Mouse (Mus musculus) G1E (cell line): Measurements from ENCODE around the gene Selenbp1. TPM values are rescaled to one million over a fixed set of nuclear protein-coding genes. Genes with fewer than 3 reads are reported as not detected.
"Not testable (repeated sequence)": the region's sequence is repeated elsewhere in the genome, so short reads cannot be mapped to it uniquely, and the experiment has no call there.

Experiments
- ATAC-seq: 2 replicates; pipeline ENCODE4 v1.8.0; 2016; ENCODE audit warnings: mild to moderate bottlenecking; ENCODE audit not compliant: insufficient number of reproducible peaks, poor library complexity, low FRiP score, severe bottlenecking; ENCODE audit errors: extremely low read depth
- DNase-seq: peaks from one replicate; pipeline ENCODE4 v3.0.0; 2012; ENCODE audit warnings: low spot score
- H3K27me3 ChIP-seq: 2 replicates; pipeline ENCODE4 v1.6.1; 2012; ENCODE audit warnings: mild to moderate bottlenecking, low read length, inconsistent platforms; ENCODE audit not compliant: insufficient read depth
- H3K36me3 ChIP-seq: replicated peaks from 2 replicates; pipeline ENCODE3; 2012; ENCODE audit warnings: mild to moderate bottlenecking, inconsistent platforms
- H3K4me1 ChIP-seq: 2 replicates; pipeline ENCODE4 v1.6.1; 2012; ENCODE audit warnings: low read depth, low read length, inconsistent platforms, mixed read lengths; ENCODE audit not compliant: insufficient read depth
- H3K4me3 ChIP-seq: 2 replicates; pipeline ENCODE4 v1.5.1; 2012; ENCODE audit warnings: low read depth, mild to moderate bottlenecking, inconsistent platforms, low read length, moderate library complexity, mixed read lengths
- H3K9me3 ChIP-seq: replicated peaks from 2 replicates; pipeline ENCODE4 v1.6.1; 2012; ENCODE audit warnings: inconsistent platforms
- CTCF ChIP-seq: IDR thresholded peaks from 2 replicates; pipeline ENCODE4 v1.5.1; 2012; ENCODE audit warnings: low read depth, low read length, inconsistent platforms, mixed read lengths
- GATA1 ChIP-seq: IDR thresholded peaks from 2 replicates; pipeline ENCODE4 v1.6.1; 2012; ENCODE audit warnings: borderline replicate concordance, low read length, inconsistent platforms, mixed read lengths
- GATA2 ChIP-seq: IDR thresholded peaks from 2 replicates; pipeline ENCODE4 v1.6.1; 2012; ENCODE audit warnings: low read depth, low read length, inconsistent platforms, borderline replicate concordance
- POLR2AphosphoS5 ChIP-seq: IDR thresholded peaks from 2 replicates; pipeline ENCODE4 v1.6.1; 2012; ENCODE audit warnings: low read depth, low read length, inconsistent platforms; ENCODE audit not compliant: insufficient replicate concordance
- TAL1 ChIP-seq: conservative IDR thresholded peaks from 2 replicates; pipeline ENCODE4 v1.6.1; 2012; ENCODE audit warnings: low read depth, low read length, inconsistent platforms, mixed read lengths
- polyA plus RNA-seq: library from polyadenylated mRNA; stranded (reverse); fragments of >175 nt; gene quantifications from 2 replicates; pipeline ENCODE4 v1.2.3, GENCODE M21; 2012
- total RNA-seq, 2 experiments: library from RNA; stranded (forward) in 1 of 2; stranded (reverse) in 1 of 2; fragments of 200-1000 nt in 1 of 2; fragments of >200 nt in 1 of 2; fragmentation: Nextera tagmentation in 1 of 2; gene quantifications; 2 replicates each; pipeline ENCODE4 v1.2.3; 2014 to 2017

Selenbp1 gene
- total and polyA plus RNA-seq, 3 experiments, result 119 to 367 (median 133) TPM

- not testable (repeated sequence) for H3K9me3 ChIP-seq, DNase-seq, ATAC-seq, H3K27me3 ChIP-seq
- Histone ChIP-seq H3K4me3 (peak overlapping the region; percentile 59), H3K36me3 (peaks cover 37% of the 10 kb centered on the region), H3K4me1 (peaks cover 71% of the 10 kb centered on the region)
Observed at GRCm38 (mm10) chr3:94935332-94935731, 2.5 kb downstream of the Selenbp1 start.

- Histone ChIP-seq H3K36me3 (peaks cover 37% of the 10 kb centered on the region), H3K4me1 (peaks cover 64% of the 10 kb centered on the region)
- not testable (repeated sequence) for H3K9me3 ChIP-seq, H3K4me3 ChIP-seq, H3K27me3 ChIP-seq, ATAC-seq, DNase-seq
Observed at GRCm38 (mm10) chr3:94936147-94936546, 3.3 kb downstream of the Selenbp1 start.

- not testable (repeated sequence) for DNase-seq, H3K4me3 ChIP-seq, H3K27me3 ChIP-seq, H3K9me3 ChIP-seq, ATAC-seq
- H3K36me3 ChIP-seq, result peaks cover 37% of the 10 kb centered on the region
- peaks cover 58% of the 10 kb centered on the region for H3K4me1 ChIP-seq
Observed at GRCm38 (mm10) chr3:94937194-94937593, 4.3 kb downstream of the Selenbp1 start.

GRCm38 (mm10) chr3:94940033-94940432 lies 7.2 kb downstream of the Selenbp1 start:
- Histone ChIP-seq H3K4me1 (peaks cover 59% of the 10 kb centered on the region), H3K36me3 (peaks cover 58% of the 10 kb centered on the region)
- H3K27me3 ChIP-seq, DNase-seq, H3K4me3 ChIP-seq, H3K9me3 ChIP-seq, ATAC-seq: not testable (repeated sequence)

- DNase-seq, H3K27me3 ChIP-seq: not testable (repeated sequence)
Observed at GRCm38 (mm10) chr3:94942211-94942967, 9.5 kb downstream of the Selenbp1 start.

GRCm38 (mm10) chr3:94943706-94944105 lies 10.8 kb downstream of the Selenbp1 start:
- Histone ChIP-seq H3K4me1 (peaks cover 36% of the 10 kb centered on the region), H3K36me3 (peaks cover 33% of the 10 kb centered on the region)
- H3K9me3 ChIP-seq, H3K4me3 ChIP-seq, DNase-seq, H3K27me3 ChIP-seq: not testable (repeated sequence)
- peak; percentile 46; the same call in 1 of the 2 replicates for ATAC-seq
- peak; percentile 61 for TF ChIP-seq CTCF

More at GRCm38 (mm10) chr3:94942211-94942967, 9.5 kb downstream of the Selenbp1 start:
- Histone ChIP-seq H3K36me3 (peaks cover 43% of the 10 kb centered on the region), H3K4me1 (peaks cover 40% of the 10 kb centered on the region)
- H3K9me3 ChIP-seq, H3K4me3 ChIP-seq: not testable (repeated sequence)
- ATAC-seq, result peak; percentile 87
- TF ChIP-seq TAL1, result peak; percentile 80

- DNase-seq, result no peak
Observed at GRCm38 (mm10) chr3:94948066-94948614, 15.3 kb downstream of the Selenbp1 start.

GRCm38 (mm10) chr3:94949645-94950044 lies 16.8 kb downstream of the Selenbp1 start:
- DNase-seq (no peak), ATAC-seq (no peak)
- TF ChIP-seq POLR2AphosphoS5 (no peak), CTCF (no peak), GATA1 (no peak), GATA2 (no peak), TAL1 (no peak)
- Histone ChIP-seq H3K4me1 (peaks cover 45% of the 10 kb centered on the region), H3K36me3 (peaks cover 11% of the 10 kb centered on the region), H3K9me3 (peaks cover 2% of the 10 kb centered on the region; the same call in 1 of the 2 replicates), H3K27me3 (no peaks in the 10 kb centered on the region), H3K4me3 (no peak overlapping the region; the same call in 1 of the 2 replicates)

More at GRCm38 (mm10) chr3:94948066-94948614, 15.3 kb downstream of the Selenbp1 start:
- H3K4me1 ChIP-seq, result peaks cover 44% of the 10 kb centered on the region
- peaks cover 2% of the 10 kb centered on the region; the same call in 1 of the 2 replicates for H3K9me3 ChIP-seq
- H3K27me3 ChIP-seq, result no peaks in the 10 kb centered on the region
- peaks cover 26% of the 10 kb centered on the region for H3K36me3 ChIP-seq
- no peak overlapping the region for H3K4me3 ChIP-seq
- no peak for ATAC-seq
- no peak for TF ChIP-seq TAL1
- TF ChIP-seq CTCF, result peak; percentile 56; the same call in 1 of the 2 replicates
